Mouse (Mus musculus): ENCODE results near the gene Gpr39. TPM values are rescaled to one million over a fixed set of nuclear protein-coding genes. Genes with fewer than 3 reads are reported as not detected.
A peak's percentile ranks its signal among the peaks of the same experiment; 100 is the strongest.
"Not testable (repeated sequence)": the region's sequence is repeated elsewhere in the genome, so short reads cannot be mapped to it uniquely, and the experiment has no call there.

Gpr39 gene
- 14.3 TPM for polyA plus RNA-seq (2021)

DNA sequence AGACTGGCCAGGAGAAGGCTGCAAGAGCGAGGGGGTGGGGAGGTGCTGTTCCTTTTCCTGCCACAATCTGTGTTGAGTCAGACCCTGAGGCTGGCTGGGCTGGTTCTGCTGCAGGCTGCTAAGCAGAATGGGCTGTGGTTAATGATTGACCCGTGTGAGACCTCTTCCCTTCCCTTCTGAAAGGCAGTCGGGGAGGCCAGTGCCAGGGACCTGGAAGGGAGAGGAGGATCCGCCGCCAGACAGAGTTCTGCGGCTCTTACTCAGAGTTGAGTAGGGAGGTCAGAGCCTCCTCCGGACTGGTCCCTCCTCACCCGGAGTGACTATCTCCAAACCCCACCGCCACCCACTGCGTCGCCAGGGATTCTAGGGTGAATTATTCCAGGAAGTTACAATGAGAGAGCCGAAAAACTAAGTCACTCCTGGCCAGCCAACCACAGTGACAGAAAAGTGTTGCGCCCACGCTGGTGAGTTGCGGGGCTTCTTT is at the start of gene Gpr39:
TSS of gene Gpr39 (plus strand) at position 206 of the 484 bp plus-strand sequence.
- ChIA-PET POLR2A (no interaction called here), CTCF (interaction anchor here (1.5 kb wide), 1 partner anchor 12 kb away, joined by 3 read pairs; no protein-coding TSS in a partner anchor)
- DNase-seq (ENCODE audit: low read depth, low spot score), result peak; percentile 94
- no peak for TF ChIP-seq CTCF (IDR thresholded peaks at IDR 0.05)
- ATAC-seq, result peak; percentile 99
- H3K27me3 ChIP-seq, result no peaks in the 10 kb centered on the region
- in situ Hi-C loops (cut with MboI; ENCODE audit: low pct_unique_long_range_greater_than_20kb), result loop anchor here (5.0 kb wide), 1 partner anchor 65 kb away; no protein-coding TSS in a partner anchor

DNA sequence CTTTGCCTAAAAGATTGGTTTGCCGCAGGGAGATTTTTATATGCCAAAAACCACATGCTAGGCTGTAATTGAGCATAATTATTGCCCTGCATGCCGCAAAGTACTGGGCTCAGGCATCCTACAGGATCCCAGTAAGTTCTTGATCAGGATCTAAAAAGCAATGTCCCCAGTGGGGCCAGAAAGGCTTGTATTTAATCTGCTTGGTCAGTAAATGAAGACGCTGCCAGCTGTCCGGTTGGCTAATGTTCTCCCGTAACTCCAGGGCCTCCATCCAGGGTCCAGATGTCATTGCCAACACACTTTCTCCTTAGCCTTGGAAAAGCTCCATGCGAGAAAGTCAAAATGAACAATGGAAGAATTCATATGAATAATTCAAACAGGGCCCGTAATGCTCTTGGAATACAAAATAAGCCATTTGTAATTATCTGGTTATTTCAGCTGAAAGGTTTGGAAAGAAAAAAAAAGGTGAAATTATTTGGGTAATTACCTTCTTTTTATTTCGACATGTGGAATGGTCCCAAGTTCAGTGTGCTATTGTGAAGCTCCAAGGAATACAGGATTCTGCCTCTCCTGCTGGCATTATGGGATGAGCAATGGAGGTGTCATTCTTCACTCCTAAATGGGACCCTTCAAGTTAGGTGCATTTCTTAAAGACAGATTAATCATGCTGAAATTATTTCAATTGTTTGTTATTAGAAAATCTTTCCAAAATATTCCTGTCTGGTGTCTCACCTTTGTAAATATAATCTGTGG is 37.1 kb upstream of the Gpr39 start:
- ATAC-seq (no peak), DNase-seq (ENCODE audit: low read depth, low spot score) (no peak)
- TF ChIP-seq CTCF (IDR thresholded peaks at IDR 0.05), result no peak
- CTCF ChIA-PET, result no interaction called here
- POLR2A ChIA-PET, result no interaction called here
- no peaks in the 10 kb centered on the region for H3K27me3 ChIP-seq
- in situ Hi-C loops (cut with MboI; ENCODE audit: low pct_unique_long_range_greater_than_20kb), result no loop called here

DNA sequence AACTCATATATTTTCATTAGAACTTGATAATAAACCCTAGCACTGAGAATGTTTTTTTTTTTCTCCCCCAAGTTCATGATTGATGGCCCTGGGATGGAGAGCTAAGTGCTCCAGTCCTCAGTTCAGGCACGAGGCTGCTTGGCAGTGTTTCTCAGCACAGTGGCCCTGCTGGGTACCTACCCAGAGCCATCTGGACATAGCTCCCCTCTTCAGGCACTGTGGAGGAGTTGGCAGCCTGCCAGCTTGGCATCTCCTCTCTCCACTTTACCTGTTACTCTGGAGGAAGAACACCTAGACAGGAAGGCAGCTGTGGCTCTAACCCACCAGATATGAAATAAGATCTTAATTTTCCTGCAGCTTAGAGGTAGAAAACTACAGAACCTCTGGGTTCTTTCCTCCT is 33.2 kb upstream of the Gpr39 start:
- ChIA-PET CTCF (no interaction called here), POLR2A (interaction anchor here (0.7 kb wide), 1 partner anchor 9 kb away, joined by 7 read pairs; no protein-coding TSS in a partner anchor)
- in situ Hi-C loops (cut with MboI; ENCODE audit: low pct_unique_long_range_greater_than_20kb), result no loop called here

DNA sequence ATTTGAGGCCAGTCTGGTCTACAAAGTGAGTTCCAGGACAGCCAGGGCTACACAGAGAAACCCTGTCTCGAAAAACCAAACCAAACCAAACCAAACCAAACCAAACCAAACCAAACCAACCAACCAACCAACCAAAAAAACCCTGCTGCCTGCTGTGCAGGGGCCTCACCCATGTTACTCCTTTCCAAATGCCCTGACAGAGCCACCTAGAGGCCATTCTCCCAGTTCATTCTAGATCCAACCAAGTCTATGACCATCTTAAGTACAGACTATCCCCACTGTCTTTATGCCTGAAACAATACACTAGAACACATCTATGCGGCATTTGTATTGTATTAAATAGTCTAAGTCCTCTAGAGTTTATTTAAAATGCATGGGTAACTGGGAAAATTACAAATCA is 30.0 kb upstream of the Gpr39 start:
- ATAC-seq; in situ Hi-C loops (cut with MboI; ENCODE audit: low pct_unique_long_range_greater_than_20kb): not testable (repeated sequence)
- CTCF ChIA-PET, result interaction anchor here (1.2 kb wide), 1 partner anchor 15 kb away, joined by 5 read pairs; no protein-coding TSS in a partner anchor

More for the DNA sequence above, 33.2 kb upstream of the Gpr39 start:
- no peaks in the 10 kb centered on the region for H3K27me3 ChIP-seq
- DNase-seq (ENCODE audit: low read depth, low spot score) (no peak), ATAC-seq (no peak)
- no peak for TF ChIP-seq CTCF (IDR thresholded peaks at IDR 0.05)

DNA sequence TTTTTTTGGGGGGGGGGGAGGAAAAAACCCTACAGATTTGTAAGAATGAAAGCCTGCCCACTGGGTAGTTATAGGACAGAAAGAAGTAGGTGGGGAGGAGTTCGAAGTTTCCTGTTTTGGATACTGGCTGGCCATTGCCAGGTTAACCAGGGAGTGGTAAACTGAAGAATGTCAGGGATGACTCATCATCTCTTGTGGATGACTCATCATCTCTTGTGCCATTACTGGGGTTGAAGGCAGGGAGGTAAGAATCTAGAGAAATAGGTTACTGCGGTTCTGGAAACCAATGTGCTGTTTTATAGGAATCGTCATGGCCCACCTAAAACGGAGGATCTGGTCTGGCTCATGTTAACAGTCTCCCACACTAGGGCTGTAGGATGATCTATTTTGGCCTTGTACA is 28.8 kb upstream of the Gpr39 start:
- DNase-seq (ENCODE audit: low read depth, low spot score), result no peak
- POLR2A ChIA-PET, result no interaction called here
- no peaks in the 10 kb centered on the region for H3K27me3 ChIP-seq
- ATAC-seq, result no peak
- in situ Hi-C loops (cut with MboI; ENCODE audit: low pct_unique_long_range_greater_than_20kb), result no loop called here
- TF ChIP-seq CTCF (IDR thresholded peaks at IDR 0.05), result no peak
- CTCF ChIA-PET, result interaction anchor here (1.4 kb wide), 1 partner anchor 12 kb away, joined by 4 read pairs; no protein-coding TSS in a partner anchor

More for the DNA sequence above, 30.0 kb upstream of the Gpr39 start:
- POLR2A ChIA-PET; H3K27me3 ChIP-seq; DNase-seq (ENCODE audit: low read depth, low spot score): not testable (repeated sequence)

DNA sequence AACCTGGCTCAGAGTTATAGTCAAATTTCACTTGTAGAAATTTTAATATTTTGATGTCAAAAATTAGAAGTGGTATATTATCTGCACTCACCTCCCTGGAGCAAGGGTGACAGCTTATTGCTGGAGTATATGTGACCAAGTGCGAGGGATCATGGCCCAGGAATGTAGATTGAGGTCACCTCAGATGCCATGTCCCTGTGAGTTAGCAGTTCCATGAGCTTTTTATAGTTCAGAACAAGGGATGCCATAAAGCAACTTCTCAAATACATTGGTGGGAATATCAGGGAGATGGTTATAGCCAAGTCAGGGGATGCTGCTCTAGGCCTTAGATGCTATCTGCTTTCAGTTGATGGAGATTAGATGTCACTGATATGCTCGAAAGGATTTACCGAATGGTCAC is 27.7 kb upstream of the Gpr39 start:
- ATAC-seq (no peak), DNase-seq (ENCODE audit: low read depth, low spot score) (no peak)
- ChIA-PET CTCF (interaction anchor here (1.4 kb wide), 1 partner anchor 11 kb away, joined by 4 read pairs; no protein-coding TSS in a partner anchor), POLR2A (no interaction called here)
- no peak for TF ChIP-seq CTCF (IDR thresholded peaks at IDR 0.05)
- no peaks in the 10 kb centered on the region for H3K27me3 ChIP-seq
- in situ Hi-C loops (cut with MboI; ENCODE audit: low pct_unique_long_range_greater_than_20kb), result no loop called here

DNA sequence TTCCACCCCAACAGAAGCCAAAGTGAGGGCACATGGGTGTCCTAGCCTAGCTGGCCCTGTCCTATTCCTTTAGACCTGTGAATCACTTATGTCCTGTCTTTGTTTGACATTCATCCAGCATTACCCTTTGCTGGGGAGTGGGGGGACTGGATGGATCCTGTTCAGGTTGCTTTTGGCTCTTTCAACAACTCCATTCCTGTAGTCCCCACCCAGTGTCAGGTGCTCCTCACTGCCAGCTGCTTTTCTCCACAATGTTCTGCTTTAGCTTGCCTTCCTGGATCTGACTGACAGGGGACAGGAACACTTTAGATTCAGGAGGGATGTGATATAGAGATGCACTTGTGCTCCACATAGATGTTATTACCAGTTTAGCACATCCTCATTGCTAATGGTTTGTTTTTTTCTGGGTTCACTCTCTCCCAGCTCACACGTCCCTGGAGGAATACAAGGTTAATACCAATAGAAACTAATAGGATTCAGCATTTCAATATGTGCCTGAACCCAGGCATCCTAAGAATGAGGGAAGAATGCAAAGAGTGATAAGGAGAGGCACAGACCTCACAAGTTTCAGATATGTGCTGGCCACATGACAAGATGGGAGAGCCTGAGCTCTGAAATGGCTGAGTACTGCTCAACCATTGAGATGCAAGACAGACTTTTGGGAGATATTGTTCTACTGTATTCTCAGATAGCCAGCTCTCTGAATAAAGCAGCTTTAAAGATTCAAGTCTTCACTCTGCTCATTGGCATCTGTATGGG is 23.8 kb upstream of the Gpr39 start:
- H3K27me3 ChIP-seq, result no peaks in the 10 kb centered on the region
- no peak for TF ChIP-seq CTCF (IDR thresholded peaks at IDR 0.05)
- ChIA-PET CTCF (interaction anchor here (1.3 kb wide), 1 partner anchor 10 kb away, joined by 4 read pairs; no protein-coding TSS in a partner anchor), POLR2A (interaction anchor here (0.9 kb wide), 1 partner anchor 10 kb away, joined by 7 read pairs; no protein-coding TSS in a partner anchor)
- ATAC-seq (no peak), DNase-seq (ENCODE audit: low read depth, low spot score) (no peak)
- in situ Hi-C loops (cut with MboI; ENCODE audit: low pct_unique_long_range_greater_than_20kb), result no loop called here

DNA sequence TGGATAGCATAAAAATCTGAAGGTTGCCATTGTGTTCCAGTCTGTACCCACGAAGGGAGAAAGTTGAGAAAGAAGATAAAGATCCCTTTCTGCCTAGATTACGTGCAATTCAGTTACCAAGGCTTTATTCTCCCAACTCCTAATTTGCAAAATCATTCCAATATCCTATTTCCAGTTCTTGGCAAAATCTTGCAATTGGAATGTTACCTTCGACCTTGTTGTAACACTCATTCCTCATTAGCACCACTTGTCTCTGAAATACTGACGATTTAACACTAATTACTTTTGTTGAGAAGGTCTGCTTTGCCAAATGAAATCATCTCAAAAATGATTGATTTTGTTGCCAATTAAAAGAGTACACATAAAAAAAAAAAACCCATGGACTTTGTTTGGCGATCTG is 19.4 kb upstream of the Gpr39 start:
- POLR2A ChIA-PET, result no interaction called here
- in situ Hi-C loops (cut with MboI; ENCODE audit: low pct_unique_long_range_greater_than_20kb), result no loop called here

DNA sequence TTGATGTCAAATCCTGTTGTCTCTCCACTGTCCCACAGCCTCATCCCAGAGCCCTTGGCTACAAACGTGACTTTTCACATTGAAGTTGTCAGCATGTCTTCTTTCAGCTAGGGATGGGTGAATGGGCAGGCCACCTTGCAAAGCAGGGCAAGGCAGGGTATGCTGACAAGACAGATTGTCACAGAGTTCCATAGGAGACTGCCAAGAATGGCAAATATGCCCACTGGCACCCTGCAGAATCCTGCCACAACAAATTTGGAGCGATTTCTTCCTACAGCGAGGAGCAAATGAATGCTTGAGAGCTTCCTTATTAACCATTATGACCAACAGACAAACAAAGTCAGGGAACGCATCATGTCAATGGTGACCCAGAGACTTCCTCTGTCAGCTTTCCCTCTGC is 16.6 kb upstream of the Gpr39 start:
- DNase-seq (ENCODE audit: low read depth, low spot score) (no peak), ATAC-seq (peak; percentile 20)
- H3K27me3 ChIP-seq, result no peaks in the 10 kb centered on the region
- POLR2A ChIA-PET, result no interaction called here
- CTCF ChIA-PET, result interaction anchor here (1.0 kb wide), 1 partner anchor 12 kb away, joined by 4 read pairs; no protein-coding TSS in a partner anchor
- no peak for TF ChIP-seq CTCF (IDR thresholded peaks at IDR 0.05)
- in situ Hi-C loops (cut with MboI; ENCODE audit: low pct_unique_long_range_greater_than_20kb), result no loop called here

More for the DNA sequence above, 19.4 kb upstream of the Gpr39 start:
- no peak for TF ChIP-seq CTCF (IDR thresholded peaks at IDR 0.05)
- DNase-seq (ENCODE audit: low read depth, low spot score) (no peak), ATAC-seq (no peak)
- CTCF ChIA-PET, result no interaction called here
- no peaks in the 10 kb centered on the region for H3K27me3 ChIP-seq

DNA sequence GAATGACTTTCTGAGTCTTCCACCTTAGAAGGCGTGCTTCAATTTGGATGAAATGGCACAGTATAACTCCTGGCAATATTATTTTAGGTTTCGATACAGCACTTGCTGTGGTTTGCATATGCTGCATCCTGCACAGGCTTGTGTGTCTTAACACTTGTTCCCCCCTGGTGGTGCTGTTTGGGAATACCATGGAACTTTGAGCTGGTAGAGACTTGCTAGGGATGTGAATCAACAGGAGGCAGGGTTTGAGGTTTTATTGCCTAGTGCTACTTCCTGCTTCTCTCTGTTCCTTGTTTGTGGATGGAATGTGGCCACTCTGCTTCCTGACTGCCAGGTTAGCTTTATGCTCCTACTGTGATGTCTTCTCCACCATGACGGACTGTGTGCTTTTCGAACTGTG is 15.9 kb upstream of the Gpr39 start:
- no peak for DNase-seq (ENCODE audit: low read depth, low spot score)
- ChIA-PET CTCF (interaction anchor here (1.0 kb wide), 1 partner anchor 12 kb away, joined by 4 read pairs; no protein-coding TSS in a partner anchor), POLR2A (no interaction called here)
- no peaks in the 10 kb centered on the region for H3K27me3 ChIP-seq
- in situ Hi-C loops (cut with MboI; ENCODE audit: low pct_unique_long_range_greater_than_20kb), result no loop called here
- ATAC-seq, result no peak
- TF ChIP-seq CTCF (IDR thresholded peaks at IDR 0.05), result peak; percentile 36

Measured in Patski (cell line).